Mouse (Mus musculus): ENCODE measurements at regions not wholly inside any gene's neighbourhood (a gene's known extent, or its start where the extent isn't known, plus 50 kb on each side); places are given as distances from the start of the nearest gene placed in this dataset.

GRCm38 (mm10) chr10:37423047-37423446, 284.3 kb upstream of the Marcks start:
- no peak for TF ChIP-seq CTCF (IDR thresholded peaks at IDR 0.05)
- TF ChIP-seq EP300 (IDR thresholded peaks at IDR 0.05; ENCODE audit: insufficient read depth, low read depth, low read length) = no peak
- no peak for TF ChIP-seq POLR2A (IDR thresholded peaks at IDR 0.05; ENCODE audit: insufficient read depth, low read depth, low read length)
